Mouse (Mus musculus): Measurements from ENCODE around the gene Rtl1. TPM values are rescaled to one million over a fixed set of nuclear protein-coding genes. Genes with fewer than 3 reads are reported as not detected.

Rtl1 gene
- polyA plus RNA-seq, 1 experiment, result not detected

- Histone ChIP-seq H3K4me1 (ENCODE audit: control insufficient read depth, insufficient read depth, insufficient read length) (no peaks in the 10 kb centered on the region), H3K36me3 (ENCODE audit: control insufficient read depth, insufficient read depth, low read length) (no peaks in the 10 kb centered on the region), H3K27me3 (ENCODE audit: control insufficient read depth, insufficient read depth, low read length) (no peaks in the 10 kb centered on the region), H3K4me3 (ENCODE audit: extremely low read depth, insufficient read depth, insufficient read length) (no peak overlapping the region), H3K27ac (ENCODE audit: insufficient read depth, low read length) (no peak overlapping the region)
- no peak for DNase-seq (ENCODE audit: low read depth in 1 of 2, low spot score in 2 of 2)
- WGBS, result 67% methylated on average over 15 of the region's 15 CpGs
- TF ChIP-seq CTCF (IDR thresholded peaks at IDR 0.05; ENCODE audit: extremely low read depth, insufficient read depth, insufficient read length, insufficient replicate concordance) (no peak), POLR2A (IDR thresholded peaks at IDR 0.05; ENCODE audit: low read depth, low read length) (no peak)
These were observed 17.0 kb upstream of the Rtl1 start for GRCm38 (mm10) chr12:109617126-109617525.

GRCm38 (mm10) chr12:109615371-109615770 lies 15.2 kb upstream of the Rtl1 start:
- Histone ChIP-seq H3K27ac (ENCODE audit: insufficient read depth, low read length) (no peak overlapping the region), H3K27me3 (ENCODE audit: control insufficient read depth, insufficient read depth, low read length) (no peaks in the 10 kb centered on the region), H3K36me3 (ENCODE audit: control insufficient read depth, insufficient read depth, low read length) (no peaks in the 10 kb centered on the region), H3K4me1 (ENCODE audit: control insufficient read depth, insufficient read depth, insufficient read length) (no peaks in the 10 kb centered on the region), H3K4me3 (ENCODE audit: extremely low read depth, insufficient read depth, insufficient read length) (no peak overlapping the region)
- DNase-seq (ENCODE audit: low read depth in 1 of 2, low spot score in 2 of 2), result no peak
- TF ChIP-seq POLR2A (IDR thresholded peaks at IDR 0.05; ENCODE audit: low read depth, low read length) (no peak), CTCF (IDR thresholded peaks at IDR 0.05; ENCODE audit: extremely low read depth, insufficient read depth, insufficient read length, insufficient replicate concordance) (no peak)
- 55% methylated on average over 8 of the region's 8 CpGs for WGBS

GRCm38 (mm10) chr12:109614416-109614815 lies 14.3 kb upstream of the Rtl1 start:
- H3K27me3 ChIP-seq (ENCODE audit: control insufficient read depth, insufficient read depth, low read length), result no peaks in the 10 kb centered on the region
- no peaks in the 10 kb centered on the region for H3K4me1 ChIP-seq (ENCODE audit: control insufficient read depth, insufficient read depth, insufficient read length)
- DNase-seq (ENCODE audit: low read depth in 1 of 2, low spot score in 2 of 2), result no peak
- H3K27ac ChIP-seq (ENCODE audit: insufficient read depth, low read length), result no peak overlapping the region
- TF ChIP-seq POLR2A (IDR thresholded peaks at IDR 0.05; ENCODE audit: low read depth, low read length), result no peak
- TF ChIP-seq CTCF (IDR thresholded peaks at IDR 0.05; ENCODE audit: extremely low read depth, insufficient read depth, insufficient read length, insufficient replicate concordance), result no peak
- no peak overlapping the region for H3K4me3 ChIP-seq (ENCODE audit: extremely low read depth, insufficient read depth, insufficient read length)
- no peaks in the 10 kb centered on the region for H3K36me3 ChIP-seq (ENCODE audit: control insufficient read depth, insufficient read depth, low read length)
- 60% methylated on average over 10 of the region's 10 CpGs for WGBS

- no peak for DNase-seq (ENCODE audit: low read depth in 1 of 2, low spot score in 2 of 2)
- H3K4me1 ChIP-seq (ENCODE audit: control insufficient read depth, insufficient read depth, insufficient read length), result no peaks in the 10 kb centered on the region
- no peaks in the 10 kb centered on the region for H3K27me3 ChIP-seq (ENCODE audit: control insufficient read depth, insufficient read depth, low read length)
- TF ChIP-seq CTCF (IDR thresholded peaks at IDR 0.05; ENCODE audit: extremely low read depth, insufficient read depth, insufficient read length, insufficient replicate concordance) (no peak), POLR2A (IDR thresholded peaks at IDR 0.05; ENCODE audit: low read depth, low read length) (no peak)
- H3K4me3 ChIP-seq (ENCODE audit: extremely low read depth, insufficient read depth, insufficient read length), result no peak overlapping the region
- no peaks in the 10 kb centered on the region for H3K36me3 ChIP-seq (ENCODE audit: control insufficient read depth, insufficient read depth, low read length)
- H3K27ac ChIP-seq (ENCODE audit: insufficient read depth, low read length), result no peak overlapping the region
- 52% methylated on average over 34 of the region's 34 CpGs for WGBS
These were observed 12.6 kb upstream of the Rtl1 start for GRCm38 (mm10) chr12:109612392-109613385.

- no peak for DNase-seq (ENCODE audit: low read depth in 1 of 2, low spot score in 2 of 2)
- H3K27ac ChIP-seq (ENCODE audit: insufficient read depth, low read length), result no peak overlapping the region
- H3K27me3 ChIP-seq (ENCODE audit: control insufficient read depth, insufficient read depth, low read length), result no peaks in the 10 kb centered on the region
- H3K4me3 ChIP-seq (ENCODE audit: extremely low read depth, insufficient read depth, insufficient read length), result no peak overlapping the region
- no peak for TF ChIP-seq POLR2A (IDR thresholded peaks at IDR 0.05; ENCODE audit: low read depth, low read length)
- TF ChIP-seq CTCF (IDR thresholded peaks at IDR 0.05; ENCODE audit: extremely low read depth, insufficient read depth, insufficient read length, insufficient replicate concordance), result peak; percentile 37; the same call in 1 of the 2 replicates
- 57% methylated on average over 13 of the region's 13 CpGs for WGBS
- no peaks in the 10 kb centered on the region for H3K4me1 ChIP-seq (ENCODE audit: control insufficient read depth, insufficient read depth, insufficient read length)
- H3K36me3 ChIP-seq (ENCODE audit: control insufficient read depth, insufficient read depth, low read length), result no peaks in the 10 kb centered on the region
These were observed 8.7 kb upstream of the Rtl1 start for GRCm38 (mm10) chr12:109608576-109609440.

GRCm38 (mm10) chr12:109607953-109608352 lies 7.8 kb upstream of the Rtl1 start:
- no peaks in the 10 kb centered on the region for H3K27me3 ChIP-seq (ENCODE audit: control insufficient read depth, insufficient read depth, low read length)
- WGBS, result 85% methylated on average over 9 of the region's 9 CpGs
- no peak overlapping the region for H3K27ac ChIP-seq (ENCODE audit: insufficient read depth, low read length)
- no peaks in the 10 kb centered on the region for H3K4me1 ChIP-seq (ENCODE audit: control insufficient read depth, insufficient read depth, insufficient read length)
- H3K36me3 ChIP-seq (ENCODE audit: control insufficient read depth, insufficient read depth, low read length), result no peaks in the 10 kb centered on the region
- TF ChIP-seq CTCF (IDR thresholded peaks at IDR 0.05; ENCODE audit: extremely low read depth, insufficient read depth, insufficient read length, insufficient replicate concordance) (no peak), POLR2A (IDR thresholded peaks at IDR 0.05; ENCODE audit: low read depth, low read length) (no peak)
- H3K4me3 ChIP-seq (ENCODE audit: extremely low read depth, insufficient read depth, insufficient read length), result no peak overlapping the region
- DNase-seq (ENCODE audit: low read depth in 1 of 2, low spot score in 2 of 2), result no peak

Measured in spleen, adult 2 months (tissue).